Mouse (Mus musculus) bone marrow macrophage, adult 2 months (primary cell): ENCODE measurements around the gene Cyp8b1.

Source experiments
- CTCF ChIP-seq: IDR thresholded peaks from 2 replicates; pipeline ENCODE4 v1.5.1; 2012; ENCODE audit warnings: low read depth, mild to moderate bottlenecking, low read length, moderate library complexity
- POLR2A ChIP-seq: IDR thresholded peaks from 2 replicates; pipeline ENCODE4 v1.6.1; 2012; ENCODE audit warnings: mild to moderate bottlenecking, low read depth, low read length, borderline replicate concordance

DNA sequence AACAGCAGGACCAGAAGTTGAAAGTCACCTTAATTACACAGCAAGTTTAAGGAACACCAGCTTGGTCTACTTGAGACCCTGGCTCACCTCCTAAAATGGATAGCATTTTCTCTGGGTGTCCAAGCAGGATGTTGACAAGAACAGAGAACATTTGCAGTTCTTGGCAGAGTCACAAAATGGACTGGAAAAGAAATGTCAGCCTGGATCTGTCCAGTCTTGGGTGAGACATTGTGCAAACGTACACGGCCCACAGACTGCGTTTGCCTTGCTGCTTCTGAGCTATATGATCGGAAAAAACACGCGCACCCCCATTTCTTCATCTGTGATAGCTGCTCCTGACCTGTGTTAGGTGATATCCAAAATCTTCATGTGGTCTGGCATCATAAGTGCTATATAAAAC, 48.5 kb downstream of the Cyp8b1 start:
- TF ChIP-seq CTCF (no peak), POLR2A (no peak)
